Mouse (Mus musculus) left cerebral cortex, postnatal 25 days (tissue): Measurements from ENCODE around the gene Cox10. TPM values are rescaled to one million over a fixed set of nuclear protein-coding genes. Genes with fewer than 3 reads are reported as not detected.

ENCODE experiments used
- DNase-seq, 2 experiments: peaks; one replicate each; pipeline ENCODE4 v3.0.0; 2022; ENCODE audit warnings: low spot score in 2 of 2, mixed read lengths in 1 of 2
- intact Hi-C: fragments of 180-260 bp; cut with DNase I; formaldehyde crosslinking; loops from one replicate; pipeline ENCODE4 v1.15.1; 2025
- total RNA-seq, 2 experiments: library from RNA; stranded (reverse); gene quantifications; 2 replicates each; pipeline ENCODE4 v1.2.3; 2021

Cox10 gene
- total RNA-seq, 2 experiments from 2014 or later = 26.6 to 27.4 TPM

GRCm38 (mm10) chr11:63921044-63921951 is 158.0 kb downstream of the Cox10 start:
- DNase-seq = peak in 1 of 2 experiments; percentile 13
- intact Hi-C loops = loop anchor here (2.0 to 5.0 kb wide), 3 partner anchors 156 to 1046 kb away; partner anchors contain the start of gene Cox10

- intact Hi-C loops = loop anchor here (2.0 to 5.0 kb wide), 3 partner anchors 157 to 1047 kb away; partner anchors contain the start of gene Cox10
- peak; percentile 73 for DNase-seq
Measured at GRCm38 (mm10) chr11:63920531-63920930, 158.7 kb downstream of the Cox10 start.

- DNase-seq = no peak
- intact Hi-C loops = loop anchor here (2.0 to 5.0 kb wide), 4 partner anchors 158 to 1048 kb away; partner anchors contain the start of gene Cox10
Measured at GRCm38 (mm10) chr11:63919211-63920098, 159.8 kb downstream of the Cox10 start.

- intact Hi-C loops = loop anchor here (5.0 kb wide), 1 partner anchor 979 kb away; no protein-coding TSS in a partner anchor
- no peak for DNase-seq
Measured at GRCm38 (mm10) chr11:63918321-63919105, 160.8 kb downstream of the Cox10 start.

DNA sequence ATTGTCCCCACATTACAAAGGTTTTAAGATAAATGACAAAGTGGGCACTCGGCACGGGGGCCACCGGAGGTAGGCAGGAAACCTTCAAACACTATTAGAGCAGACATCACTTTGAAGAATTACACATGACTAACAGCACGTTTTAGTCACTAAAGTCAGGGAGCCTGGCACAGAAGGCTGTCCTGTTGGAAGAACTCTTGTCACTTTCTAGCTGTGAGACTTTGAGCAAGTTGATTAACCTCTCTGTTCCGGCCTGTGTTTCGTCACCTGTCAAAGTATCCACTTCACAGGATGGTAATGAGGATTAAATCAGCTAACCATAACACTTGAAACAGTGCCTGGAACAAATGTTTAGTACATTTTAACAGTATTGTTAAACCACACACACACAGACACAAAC is 161.7 kb downstream of the Cox10 start:
- no peak for DNase-seq
- intact Hi-C loops = loop anchor here (5.0 kb wide), 1 partner anchor 980 kb away; no protein-coding TSS in a partner anchor

- DNase-seq = peak; percentile 63 to 76
- intact Hi-C loops = no loop called here
Measured at GRCm38 (mm10) chr11:63914388-63914787, 164.9 kb downstream of the Cox10 start.

GRCm38 (mm10) chr11:63913936-63914335 is 165.3 kb downstream of the Cox10 start:
- no peak for DNase-seq
- intact Hi-C loops = no loop called here

Other genes with a start within 250 kb of the Cox10 start
- gene Hs3st3b1, start 157.2 kb downstream of the Cox10 start, total RNA-seq = 1 to 10 TPM; 1.2 to 1.3 TPM